Mouse (Mus musculus) E14TG2a.4 (cell line): ENCODE results near the gene Nemf.

ENCODE experiments used
- CTCF ChIP-seq: conservative IDR thresholded peaks from 2 replicates; pipeline ENCODE4 v1.5.1; 2014; ENCODE audit warnings: low read length
- POU5F1 ChIP-seq: IDR thresholded peaks from 2 replicates; pipeline ENCODE4 v1.6.1; 2014; ENCODE audit warnings: low read length, borderline replicate concordance

- TF ChIP-seq CTCF (no peak), POU5F1 (no peak)
These were observed 28.7 kb upstream of the Nemf start for GRCm38 (mm10) chr12:69385542-69386280.
